Mouse (Mus musculus) testis, adult 2 months (tissue): ENCODE measurements around the gene Med27. TPM values are rescaled to one million over a fixed set of nuclear protein-coding genes. Genes with fewer than 3 reads are reported as not detected.
"Not testable (repeated sequence)": the region's sequence is repeated elsewhere in the genome, so short reads cannot be mapped to it uniquely, and the experiment has no call there.

Source experiments
- H3K27ac ChIP-seq: fragments of 200-500 bp; 2 replicates; pipeline ENCODE4 v1.5.1; 2012; ENCODE audit warnings: low read depth, low read length; ENCODE audit not compliant: control insufficient read depth, insufficient read depth
- H3K27me3 ChIP-seq: fragments of 200-500 bp; 2 replicates; pipeline ENCODE4 v1.6.1; 2012; ENCODE audit warnings: mild to moderate bottlenecking, low read length, moderate library complexity; ENCODE audit not compliant: control insufficient read depth, insufficient read depth
- H3K36me3 ChIP-seq: fragments of 200-500 bp; 2 replicates; pipeline ENCODE4 v1.6.1; 2012; ENCODE audit warnings: mild to moderate bottlenecking, low read length; ENCODE audit not compliant: control insufficient read depth, insufficient read depth
- H3K4me1 ChIP-seq: fragments of 200-500 bp; 2 replicates; pipeline ENCODE4 v1.6.1; 2012; ENCODE audit warnings: low read length; ENCODE audit not compliant: control insufficient read depth, insufficient read depth
- H3K4me3 ChIP-seq: fragments of 200-500 bp; 2 replicates; pipeline ENCODE4 v1.5.1; 2012; ENCODE audit warnings: low read depth, mild to moderate bottlenecking, low read length, moderate library complexity, mixed read lengths; ENCODE audit not compliant: control insufficient read depth
- CTCF ChIP-seq: fragments of 200-500 bp; IDR thresholded peaks from 2 replicates; pipeline ENCODE4 v1.5.1; 2012; ENCODE audit warnings: low read depth, mild to moderate bottlenecking, inconsistent platforms, low read length, moderate library complexity; ENCODE audit not compliant: control insufficient read depth, insufficient read depth, insufficient replicate concordance
- POLR2A ChIP-seq: fragments of 200-500 bp; IDR thresholded peaks from 2 replicates; pipeline ENCODE4 v1.6.1; 2012; ENCODE audit warnings: low read depth, mild to moderate bottlenecking, inconsistent platforms, low read length, moderate library complexity; ENCODE audit not compliant: control insufficient read depth
- polyA plus RNA-seq: library from polyadenylated mRNA; depleted of rRNA; stranded (reverse); fragments of >200 nt; gene quantifications from 2 replicates; pipeline ENCODE4 v1.2.3, GENCODE M21; 2012

The Med27 gene
- polyA plus RNA-seq, 1 experiment, result 35.5 TPM

GRCm38 (mm10) chr2:29526266-29526665, 179.6 kb downstream of the Med27 start:
- TF ChIP-seq CTCF, result no peak

DNA sequence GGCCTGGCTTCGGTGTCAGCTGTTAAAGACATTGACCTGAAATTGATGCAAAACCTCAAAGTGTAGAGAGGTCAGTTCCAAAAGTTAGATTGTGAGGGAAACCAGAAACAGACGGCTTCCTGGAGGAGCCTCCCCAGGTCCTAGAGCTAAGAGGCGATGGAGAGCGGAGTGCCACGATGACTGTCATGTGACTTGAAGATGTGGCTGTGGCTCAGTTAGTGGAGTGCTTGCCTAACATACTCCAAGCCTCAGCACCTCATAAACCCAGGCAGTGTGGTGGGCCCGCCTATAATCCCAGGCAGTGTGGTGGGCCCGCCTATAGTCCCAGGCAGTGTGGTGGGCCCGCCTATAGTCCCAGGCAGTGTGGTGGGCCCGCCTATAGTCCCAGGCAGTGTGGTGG, 180.9 kb downstream of the Med27 start:
- H3K4me1 ChIP-seq, H3K27me3 ChIP-seq, H3K36me3 ChIP-seq, H3K27ac ChIP-seq, H3K4me3 ChIP-seq: not testable (repeated sequence)

More at GRCm38 (mm10) chr2:29526266-29526665, 179.6 kb downstream of the Med27 start:
- Histone ChIP-seq H3K4me3 (no peak overlapping the region), H3K27me3 (no peaks in the 10 kb centered on the region), H3K4me1 (no peaks in the 10 kb centered on the region), H3K36me3 (no peaks in the 10 kb centered on the region), H3K27ac (no peak overlapping the region)

DNA sequence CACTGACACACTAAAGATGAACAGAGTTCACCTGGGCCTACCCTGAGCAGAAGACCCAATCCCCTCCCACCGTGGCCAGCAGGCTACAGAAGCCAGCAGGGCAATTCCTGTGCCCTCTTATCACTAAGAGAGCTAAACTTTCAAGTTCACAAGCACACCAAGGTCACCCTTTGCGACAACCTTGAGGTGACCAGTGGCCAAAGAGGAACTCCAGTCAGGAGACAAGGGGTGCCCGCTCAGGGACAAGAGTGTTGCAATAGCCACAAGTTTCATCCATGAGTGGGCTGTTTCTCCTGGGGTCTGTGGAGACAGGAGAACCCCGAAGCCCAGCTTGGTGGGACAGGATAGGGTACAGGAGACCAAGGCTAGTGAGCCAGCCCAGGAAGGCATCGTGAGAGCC, 182.2 kb downstream of the Med27 start:
- Histone ChIP-seq H3K27ac (no peak overlapping the region), H3K4me1 (no peaks in the 10 kb centered on the region), H3K36me3 (no peaks in the 10 kb centered on the region), H3K4me3 (no peak overlapping the region), H3K27me3 (no peaks in the 10 kb centered on the region)
- TF ChIP-seq POLR2A (no peak), CTCF (no peak)

- H3K27me3 ChIP-seq, result not testable (repeated sequence)
These were observed 183.2 kb downstream of the Med27 start for GRCm38 (mm10) chr2:29529788-29530187.

GRCm38 (mm10) chr2:29532173-29532572, 185.6 kb downstream of the Med27 start:
- Histone ChIP-seq H3K4me3 (no peak overlapping the region), H3K27ac (no peak overlapping the region), H3K4me1 (no peaks in the 10 kb centered on the region), H3K27me3 (no peaks in the 10 kb centered on the region), H3K36me3 (no peaks in the 10 kb centered on the region)
- TF ChIP-seq CTCF (no peak), POLR2A (no peak)

More at GRCm38 (mm10) chr2:29529788-29530187, 183.2 kb downstream of the Med27 start:
- H3K4me3 ChIP-seq, H3K4me1 ChIP-seq, H3K36me3 ChIP-seq, H3K27ac ChIP-seq: not testable (repeated sequence)

DNA sequence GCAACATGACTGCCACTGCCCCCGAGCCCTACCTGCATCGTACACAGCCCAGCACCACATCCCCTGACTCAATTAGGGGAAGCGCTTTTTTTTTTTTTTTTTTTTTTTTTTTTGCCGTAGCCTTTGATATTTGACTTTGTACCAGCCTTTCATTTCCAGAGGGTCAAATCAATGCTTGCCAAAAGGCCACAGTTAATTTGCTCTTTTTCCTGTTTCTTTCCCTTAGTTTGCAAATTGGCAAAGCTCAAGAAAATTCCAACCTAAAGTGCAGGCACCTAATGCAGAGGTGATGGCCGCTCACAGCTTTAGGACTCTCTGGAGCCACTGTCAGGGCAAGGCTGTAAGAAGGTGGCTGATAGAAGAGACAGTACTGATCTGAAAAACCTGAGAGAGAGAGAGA, 186.3 kb downstream of the Med27 start:
- Histone ChIP-seq H3K27ac (no peak overlapping the region), H3K4me1 (no peaks in the 10 kb centered on the region), H3K4me3 (no peak overlapping the region), H3K36me3 (no peaks in the 10 kb centered on the region), H3K27me3 (no peaks in the 10 kb centered on the region)
- TF ChIP-seq CTCF (no peak), POLR2A (no peak)

DNA sequence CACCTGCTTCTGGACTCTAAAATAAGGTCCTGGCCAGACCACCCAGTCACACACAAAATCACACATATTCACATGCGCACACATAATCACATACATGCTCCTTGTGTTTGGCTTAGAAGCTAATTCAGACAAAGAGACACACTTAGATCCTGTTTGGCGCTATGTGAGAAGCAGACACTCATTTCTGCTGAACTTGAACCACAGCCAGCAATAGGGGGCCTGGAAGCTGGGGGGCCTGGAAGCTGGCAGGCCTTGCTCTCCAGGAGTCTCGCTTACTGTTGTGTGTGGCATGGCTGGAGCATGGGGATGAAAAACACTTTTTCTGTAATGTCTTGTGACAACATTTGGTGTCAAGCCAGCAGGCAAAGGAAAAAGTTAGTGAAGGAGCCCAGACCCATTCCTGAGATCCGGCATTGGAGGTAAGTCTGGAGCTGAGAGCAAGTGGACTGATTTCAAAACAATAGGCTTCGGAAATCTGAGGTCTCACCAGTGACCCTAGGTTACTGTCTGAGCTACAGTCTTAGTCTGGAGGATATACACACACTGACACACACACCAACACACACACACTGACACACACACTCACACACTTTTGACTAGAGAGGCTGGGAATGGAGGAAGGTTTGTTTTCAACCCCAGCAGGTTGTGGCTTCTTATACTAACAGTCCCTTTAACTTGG, 189.1 kb downstream of the Med27 start:
- no peaks in the 10 kb centered on the region for H3K27me3 ChIP-seq
- TF ChIP-seq CTCF (no peak), POLR2A (no peak)
- H3K36me3 ChIP-seq, result no peaks in the 10 kb centered on the region
- no peaks in the 10 kb centered on the region for H3K4me1 ChIP-seq
- H3K4me3 ChIP-seq, result no peak overlapping the region
- H3K27ac ChIP-seq, result no peak overlapping the region

GRCm38 (mm10) chr2:29536481-29536880, 189.9 kb downstream of the Med27 start:
- TF ChIP-seq CTCF (no peak), POLR2A (no peak)
- H3K4me3 ChIP-seq, result no peak overlapping the region
- H3K27ac ChIP-seq, result no peak overlapping the region
- no peaks in the 10 kb centered on the region for H3K36me3 ChIP-seq
- H3K27me3 ChIP-seq, result no peaks in the 10 kb centered on the region
- H3K4me1 ChIP-seq, result no peaks in the 10 kb centered on the region
